Comparison of ENCODE assay signal across 15 mouse cellular contexts in genomic region chr7:99028108-99028507, GRCm38 (mm10).
DNase-seq lines count a peak whose midpoint lies in the region; ATAC-seq and TF ChIP-seq lines count a peak whose summit lies in the region.
"Had no signal": no experiment of that assay in that cellular context is flagged by ENCODE, and none has a peak within 500 bp of the region (broad histone marks: within the 10 kb centered on the region; RNA-seq: fewer than 3 reads in every experiment).

No protein-coding gene starts in this region.

- peak; percentile 39 for TF ChIP-seq CTCF in gastrocnemius, adult 2 months (IDR thresholded peaks at IDR 0.05)
- peak; percentile 49 for TF ChIP-seq CTCF in lung, postnatal 0 days (IDR thresholded peaks at IDR 0.05)
- peak; percentile 67 for TF ChIP-seq CTCF in Patski (IDR thresholded peaks at IDR 0.05)

- POLR2A ChIA-PET in Patski (lab: Charles Lee) = no interaction called here

- no peak overlapping the region for H3K4me2 ChIP-seq in lung, postnatal 0 days (replicated peaks; ENCODE audit: low read depth, low read length)
- H3K4me2 ChIP-seq: liver, embryonic 13.5 days; midbrain, embryonic 13.5 days; neural tube, embryonic 13.5 days; stomach, embryonic 15.5 days had no signal

- H3K4me3 ChIP-seq in gastrocnemius, adult 2 months = no peak overlapping the region
- H3K4me3 ChIP-seq in lung, postnatal 0 days (ENCODE audit: low read depth, low read length) = no peak overlapping the region
- H3K4me3 ChIP-seq: liver, embryonic 13.5 days; midbrain, embryonic 13.5 days; neural tube, embryonic 13.5 days; stomach, embryonic 15.5 days had no signal

- CTCF ChIA-PET in Patski (lab: Charles Lee) = interaction anchor here (1.0 to 1.3 kb wide), 2 partner anchors 12 to 23 kb away, joined by 3 read pairs; no protein-coding TSS in a partner anchor

- in situ Hi-C loops in Patski (cut with MboI; ENCODE audit: low pct_unique_long_range_greater_than_20kb) = no loop called here

- no peak overlapping the region for H3K9ac ChIP-seq in lung, postnatal 0 days (replicated peaks; ENCODE audit: low read depth)
- H3K9ac ChIP-seq: liver, embryonic 13.5 days; midbrain, embryonic 13.5 days; neural tube, embryonic 13.5 days; stomach, embryonic 15.5 days had no signal

- ATAC-seq in lung, postnatal 0 days = no peak
- no peak for ATAC-seq in Patski
- ATAC-seq in activated CD4-positive, CD25-positive, alpha-beta regulatory T cell, adult 4 months = no peak
- ATAC-seq: midbrain, embryonic 13.5 days had no signal

- intact Hi-C loops in gastrocnemius, adult 2 months (cut with DNase I) = no loop called here
- intact Hi-C loops in gastrocnemius, postnatal 14 days (cut with DNase I; ENCODE audit: low total_unique reads) = no loop called here

- no peak for DNase-seq in gastrocnemius, adult 2 months
- no peak for DNase-seq in gastrocnemius, postnatal 14 days
- DNase-seq in lung, postnatal 0 days (ENCODE audit: low spot score) = no peak
- DNase-seq in lung, postnatal 10 days = no peak
- DNase-seq in Patski (ENCODE audit: low read depth, low spot score) = no peak
- DNase-seq in naive thymus-derived CD4-positive, alpha-beta T cell, adult 2 months (ENCODE audit: low read depth) = peak; percentile 46
- no peak for DNase-seq in adrenal gland, postnatal 36 days
- DNase-seq: cerebellum, postnatal 10 days; heart, postnatal 4 days; kidney, adult 9 months; liver, embryonic 13.5 days had no signal

- 91% methylated on average over 7 of the region's 7 CpGs for WGBS in lung, postnatal 0 days

- H3K9me3 ChIP-seq in lung, postnatal 0 days (ENCODE audit: low read length) = no peaks in the 10 kb centered on the region
- H3K9me3 ChIP-seq: liver, embryonic 13.5 days; midbrain, embryonic 13.5 days; neural tube, embryonic 13.5 days; stomach, embryonic 15.5 days had no signal

- H3K36me3 ChIP-seq in lung, postnatal 0 days (ENCODE audit: insufficient read depth, low read length) = no peaks in the 10 kb centered on the region
- H3K36me3 ChIP-seq: midbrain, embryonic 13.5 days; neural tube, embryonic 13.5 days; stomach, embryonic 15.5 days had no signal

- no peak overlapping the region for H3K27ac ChIP-seq in gastrocnemius, adult 2 months
- no peak overlapping the region for H3K27ac ChIP-seq in lung, postnatal 0 days (ENCODE audit: low read length)
- H3K27ac ChIP-seq: liver, embryonic 13.5 days; midbrain, embryonic 13.5 days; neural tube, embryonic 13.5 days; stomach, embryonic 15.5 days had no signal

- H3K4me1 ChIP-seq in lung, postnatal 0 days (ENCODE audit: insufficient read depth, low read depth, low read length) = no peaks in the 10 kb centered on the region
- H3K4me1 ChIP-seq: midbrain, embryonic 13.5 days; neural tube, embryonic 13.5 days; stomach, embryonic 15.5 days had no signal

- no peaks in the 10 kb centered on the region for H3K27me3 ChIP-seq in lung, postnatal 0 days (replicated peaks; ENCODE audit: insufficient read depth, low read length)
- H3K27me3 ChIP-seq in Patski = no peaks in the 10 kb centered on the region
- H3K27me3 ChIP-seq: liver, embryonic 13.5 days; midbrain, embryonic 13.5 days; neural tube, embryonic 13.5 days; stomach, embryonic 15.5 days had no signal

- no peak for TF ChIP-seq EP300 in lung, postnatal 0 days (IDR thresholded peaks at IDR 0.05)
